Mouse (Mus musculus) hematopoietic stem cell, adult 5-6 weeks (primary cell): ENCODE results near the gene Fam240a. TPM values are rescaled to one million over a fixed set of nuclear protein-coding genes. Genes with fewer than 3 reads are reported as not detected.

Experiments
- ATAC-seq, 2 experiments: fragments of 125-278 bp in 1 of 2; replicated peaks in 1 of 2; 2 replicates each; pipeline ENCODE4 v1.8.0; 2016 to 2017; ENCODE audit warnings: inconsistent platforms in 2 of 2, mild to moderate bottlenecking in 2 of 2, moderate number of reproducible peaks in 2 of 2, low read depth in 1 of 2, moderate TSS enrichment in 1 of 2; ENCODE audit not compliant: low FRiP score in 2 of 2, poor library complexity in 2 of 2, severe bottlenecking in 2 of 2, insufficient read depth in 1 of 2, low TSS enrichment in 1 of 2
- total RNA-seq: library from RNA; stranded (forward); fragments of 172-1452, 232-1000 nt; gene quantifications from 2 replicates; pipeline ENCODE4 v1.2.3, GENCODE M21; 2017

The Fam240a gene
- total RNA-seq, 1 experiment from 2014 or later: not detected

DNA sequence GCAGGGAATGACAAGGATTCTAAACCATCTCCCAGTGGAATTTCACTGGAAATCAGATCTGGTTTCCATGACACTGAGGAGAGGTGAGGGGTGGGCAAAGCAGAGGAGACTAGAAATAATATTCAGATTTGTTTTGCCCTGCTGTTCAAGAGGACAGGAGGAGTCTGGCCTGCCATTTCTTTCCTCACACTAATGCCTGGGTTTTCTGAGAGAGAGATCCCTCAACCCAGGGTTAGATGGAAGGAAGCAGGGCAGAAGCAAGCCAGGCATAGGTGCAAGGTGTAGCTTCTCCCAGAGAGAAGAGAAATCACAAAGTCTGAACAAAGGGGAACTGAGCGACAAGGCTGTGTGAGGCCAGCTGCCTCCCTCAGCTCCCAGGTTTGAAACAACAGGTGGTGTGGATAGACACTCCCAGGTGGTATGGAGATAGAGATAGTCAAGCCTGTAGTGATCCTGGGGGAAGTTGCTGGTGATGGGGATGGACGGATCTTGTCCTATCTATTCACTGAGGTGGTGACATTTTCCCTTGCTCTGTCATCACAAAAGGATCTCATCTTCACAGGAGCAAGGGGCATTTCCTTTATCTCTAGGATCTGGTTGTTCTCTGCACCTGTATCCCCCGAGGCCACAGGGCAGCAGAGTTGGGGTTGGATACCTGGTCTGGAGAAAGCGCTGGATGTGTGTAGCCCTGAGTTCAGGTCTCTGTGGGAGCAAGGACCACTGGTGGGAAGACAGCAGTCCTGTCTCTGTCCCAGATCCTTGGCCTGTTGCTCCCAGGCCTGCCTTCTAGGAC lies 8.6 kb downstream of the Fam240a start:
- ATAC-seq: no peak

DNA sequence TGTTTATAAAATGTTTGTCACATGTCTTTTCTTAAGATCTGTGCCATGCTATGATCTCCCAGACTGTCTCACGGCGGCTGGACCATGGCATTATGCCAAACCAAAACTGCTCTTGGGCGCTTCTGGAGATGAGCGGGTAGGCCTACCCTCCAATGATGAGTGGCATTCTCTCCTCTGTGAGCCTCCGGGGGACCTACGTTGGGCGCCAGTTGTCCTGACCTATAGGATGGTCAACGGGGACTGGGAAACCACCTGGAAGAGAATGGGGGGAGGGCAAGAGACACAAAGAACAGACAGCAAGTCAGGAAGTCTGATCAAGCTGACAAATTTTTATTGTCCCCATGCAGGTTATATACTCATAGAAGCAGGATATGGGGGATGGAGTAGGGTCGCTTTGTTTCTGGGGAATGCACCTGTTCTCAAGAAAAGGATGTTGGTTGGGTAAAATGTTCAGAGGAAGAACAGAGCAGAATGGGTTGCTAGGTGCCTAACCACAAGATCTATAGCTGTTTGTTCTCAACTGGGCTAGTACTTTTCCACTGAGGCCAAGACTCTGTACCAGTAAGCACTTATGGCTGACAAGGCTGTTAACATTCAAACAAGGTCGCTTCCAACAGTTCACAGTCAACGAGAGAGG lies 9.3 kb downstream of the Fam240a start:
- no peak for ATAC-seq

DNA sequence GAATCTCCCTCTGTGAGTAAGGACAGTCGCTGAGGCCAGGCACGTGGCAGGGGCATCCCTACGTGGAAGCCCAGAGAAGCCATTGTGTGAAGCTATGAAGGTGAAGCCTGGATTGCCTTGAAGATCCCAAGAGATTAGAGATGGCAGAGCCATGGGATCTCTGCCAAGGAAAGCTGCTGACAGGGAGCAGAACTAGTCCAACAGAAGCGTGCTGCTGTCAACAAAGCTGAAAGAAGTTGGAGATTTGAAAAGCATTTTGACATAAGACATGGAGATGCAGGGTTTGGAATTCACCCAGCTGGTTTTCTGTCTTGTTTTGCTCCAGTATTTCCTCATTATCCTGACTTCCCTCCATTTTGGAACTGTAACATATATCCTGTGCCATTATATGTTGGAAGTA lies 14.4 kb downstream of the Fam240a start:
- no peak for ATAC-seq

DNA sequence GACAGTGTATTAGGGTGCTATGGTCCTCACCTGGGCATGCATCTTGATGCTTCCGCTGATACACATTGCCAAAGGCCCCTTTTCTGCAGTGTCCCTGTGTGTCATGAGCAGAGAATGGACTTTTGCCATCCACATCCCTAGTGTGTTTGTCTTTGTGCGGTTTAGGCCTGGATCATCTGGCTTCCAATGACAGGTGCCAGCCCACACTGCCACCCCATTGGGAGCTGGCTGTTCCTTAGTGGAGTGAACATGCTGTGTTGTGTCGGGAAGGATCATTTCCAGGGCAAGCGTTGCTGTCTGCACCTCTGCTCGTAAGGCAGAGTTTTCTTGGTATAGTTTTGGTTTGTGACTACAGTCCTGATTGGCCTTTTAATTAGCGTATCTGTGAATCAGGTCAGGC lies 15.5 kb downstream of the Fam240a start:
- no peak for ATAC-seq

DNA sequence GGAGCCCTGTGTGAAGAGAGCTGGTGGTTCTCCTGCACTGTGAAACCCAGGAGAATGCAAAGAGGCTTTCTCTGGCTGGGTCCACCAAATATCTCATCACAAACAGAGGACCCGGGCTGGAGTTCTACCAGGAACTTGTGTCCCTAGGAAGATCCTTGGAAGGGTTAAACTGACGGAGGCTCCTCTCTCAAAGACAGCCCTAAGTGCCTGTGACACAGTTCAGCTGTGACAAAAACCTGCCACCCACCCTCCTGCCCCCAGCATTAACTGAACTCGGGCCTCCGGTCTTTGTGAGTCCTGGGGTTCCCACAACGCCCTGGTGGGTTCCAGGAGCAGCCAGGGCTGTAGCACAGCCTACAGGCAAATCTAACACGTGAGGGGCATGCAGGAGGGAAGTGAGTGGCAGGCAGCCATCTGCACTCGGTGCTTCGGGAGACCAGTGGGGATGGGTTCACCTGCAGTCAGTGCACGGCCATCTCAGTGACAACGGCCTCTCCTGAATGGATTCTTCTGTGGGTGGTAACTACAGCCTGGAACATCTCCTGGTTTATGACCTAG lies 17.1 kb downstream of the Fam240a start:
- no peak for ATAC-seq

DNA sequence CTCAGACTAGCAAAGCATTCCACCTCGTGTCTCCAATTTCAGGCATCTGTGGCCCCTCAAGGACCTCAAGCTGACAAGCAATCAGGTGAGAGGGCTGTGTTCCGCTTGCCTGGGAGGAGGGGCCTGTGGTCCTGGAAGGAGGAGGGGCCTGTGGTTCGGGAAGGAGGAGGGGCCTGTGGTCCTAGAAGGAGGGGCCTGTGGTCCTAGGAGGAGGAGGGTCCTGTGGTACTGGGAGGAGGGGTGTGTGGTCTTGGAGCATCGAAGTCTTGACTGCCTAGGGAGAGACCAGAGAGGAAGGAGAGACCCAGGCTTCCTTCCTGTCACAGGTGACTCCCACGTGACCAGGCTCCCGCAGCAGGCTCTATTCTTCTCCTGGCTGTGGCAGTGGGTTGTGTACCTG lies 20.1 kb downstream of the Fam240a start:
- ATAC-seq: peak; percentile 80 to 82

DNA sequence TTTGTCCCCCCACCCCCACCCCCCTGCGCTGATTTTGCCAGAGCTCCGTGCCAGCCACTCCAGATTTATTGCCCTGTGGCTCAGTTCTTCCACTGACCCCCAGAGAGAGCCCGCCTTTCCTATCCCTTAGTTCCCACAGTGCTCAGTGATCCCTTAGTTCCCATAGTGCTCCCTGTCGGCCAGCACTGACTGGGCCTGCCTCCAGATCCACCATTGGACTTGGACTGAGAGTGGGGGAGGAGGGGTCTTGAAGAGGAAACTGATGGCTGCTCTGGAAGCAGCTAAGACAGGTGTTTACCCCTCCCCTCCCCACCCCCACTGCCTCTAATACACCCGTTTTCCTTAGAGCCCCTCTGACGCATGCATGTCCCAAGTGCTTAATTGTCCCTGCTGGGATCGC lies 20.7 kb downstream of the Fam240a start:
- ATAC-seq: no peak

DNA sequence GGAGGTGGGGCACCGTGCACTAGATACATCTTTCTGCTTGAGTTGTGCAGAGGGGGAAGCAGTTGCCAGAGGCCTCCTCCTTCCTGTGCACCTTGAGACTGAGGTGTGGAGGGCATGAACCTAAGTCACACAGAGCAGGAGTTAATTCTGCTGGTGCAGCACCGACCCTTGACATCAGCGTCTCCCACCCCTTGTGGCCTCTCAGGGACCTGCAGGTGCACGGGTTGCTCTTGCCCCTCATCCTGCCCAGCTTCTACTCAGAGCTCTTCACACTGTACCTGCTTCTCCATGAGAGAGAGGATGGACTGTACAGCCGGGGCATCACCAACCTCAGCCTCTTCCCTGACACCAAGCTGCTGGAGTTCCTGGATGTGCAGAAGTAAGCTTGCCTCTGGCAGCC lies 21.2 kb downstream of the Fam240a start:
- ATAC-seq: no peak

DNA sequence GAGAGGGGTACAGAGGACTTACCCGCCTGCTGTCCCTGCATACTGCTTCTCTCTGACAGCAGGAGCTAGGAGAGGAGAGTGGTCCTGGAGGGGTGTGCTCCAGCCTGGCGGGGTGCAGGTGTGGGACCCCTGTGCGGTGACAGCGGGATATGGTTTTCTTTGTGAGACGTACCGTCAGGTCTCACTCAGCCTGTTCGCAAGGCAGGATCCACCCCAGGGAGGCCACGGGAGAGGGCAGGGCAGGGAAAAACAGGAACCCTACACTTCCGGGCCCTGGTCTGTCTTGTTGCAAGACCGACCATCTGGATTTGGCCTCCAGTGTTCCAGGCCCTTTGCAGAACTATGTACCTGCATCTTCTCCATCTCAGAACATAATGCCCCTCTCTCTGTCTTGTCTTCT lies 23.2 kb downstream of the Fam240a start:
- ATAC-seq: no peak

DNA sequence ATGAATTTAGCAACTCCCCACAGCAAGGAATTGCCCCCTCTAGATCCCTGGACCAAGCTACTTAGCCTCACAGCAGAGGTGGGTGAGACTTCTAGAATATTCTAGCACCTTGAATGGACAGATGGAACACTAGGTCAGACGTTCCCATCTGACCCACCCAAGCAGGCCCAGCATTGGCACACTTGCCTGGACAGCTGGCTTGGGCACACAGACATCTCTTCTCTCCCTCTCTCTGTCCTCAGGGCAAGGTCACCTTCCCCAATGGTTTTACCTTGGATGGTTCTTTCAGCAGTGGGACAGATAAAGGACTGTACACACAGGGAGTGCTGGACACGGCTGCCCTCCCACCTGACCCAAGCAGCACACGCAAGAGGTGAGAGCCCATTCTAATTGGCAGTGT lies 24.1 kb downstream of the Fam240a start:
- ATAC-seq: no peak

DNA sequence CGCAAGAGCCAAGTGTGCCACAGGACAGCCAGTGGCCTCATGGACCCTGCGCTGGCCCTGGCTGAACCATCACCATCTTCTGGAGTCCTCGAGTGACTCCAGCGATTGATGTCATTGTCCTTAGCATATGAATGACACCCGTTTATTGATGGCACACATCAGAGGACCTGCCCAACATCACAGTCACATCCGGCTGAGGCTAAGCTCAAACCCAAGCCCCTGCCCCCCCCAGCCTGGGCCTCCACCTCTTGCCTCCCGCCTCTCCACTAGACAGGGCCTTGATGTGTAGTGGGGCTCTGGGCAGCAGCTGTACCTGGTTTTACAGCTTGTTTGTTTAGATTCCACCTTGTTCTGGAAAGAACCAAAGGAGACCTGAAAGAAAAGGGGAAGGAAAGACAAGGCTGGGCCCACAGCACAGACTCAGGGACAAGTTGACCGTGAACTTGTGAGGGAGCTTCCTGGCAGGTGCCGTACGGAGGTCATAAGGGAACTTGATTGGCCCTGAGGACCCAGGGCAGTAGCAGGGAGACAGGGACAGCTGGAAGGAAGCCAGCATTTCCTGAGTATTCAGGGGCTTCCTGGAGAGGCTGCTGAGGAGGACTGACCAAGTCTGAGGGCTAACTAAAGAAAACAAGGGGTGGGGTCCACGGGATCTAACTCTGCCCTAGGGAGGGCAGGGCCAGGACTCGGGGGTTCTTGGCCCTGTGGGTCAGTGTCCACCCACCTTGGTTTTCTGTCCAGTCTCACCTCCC lies 25.4 kb downstream of the Fam240a start:
- peak; percentile 58 to 64 for ATAC-seq

DNA sequence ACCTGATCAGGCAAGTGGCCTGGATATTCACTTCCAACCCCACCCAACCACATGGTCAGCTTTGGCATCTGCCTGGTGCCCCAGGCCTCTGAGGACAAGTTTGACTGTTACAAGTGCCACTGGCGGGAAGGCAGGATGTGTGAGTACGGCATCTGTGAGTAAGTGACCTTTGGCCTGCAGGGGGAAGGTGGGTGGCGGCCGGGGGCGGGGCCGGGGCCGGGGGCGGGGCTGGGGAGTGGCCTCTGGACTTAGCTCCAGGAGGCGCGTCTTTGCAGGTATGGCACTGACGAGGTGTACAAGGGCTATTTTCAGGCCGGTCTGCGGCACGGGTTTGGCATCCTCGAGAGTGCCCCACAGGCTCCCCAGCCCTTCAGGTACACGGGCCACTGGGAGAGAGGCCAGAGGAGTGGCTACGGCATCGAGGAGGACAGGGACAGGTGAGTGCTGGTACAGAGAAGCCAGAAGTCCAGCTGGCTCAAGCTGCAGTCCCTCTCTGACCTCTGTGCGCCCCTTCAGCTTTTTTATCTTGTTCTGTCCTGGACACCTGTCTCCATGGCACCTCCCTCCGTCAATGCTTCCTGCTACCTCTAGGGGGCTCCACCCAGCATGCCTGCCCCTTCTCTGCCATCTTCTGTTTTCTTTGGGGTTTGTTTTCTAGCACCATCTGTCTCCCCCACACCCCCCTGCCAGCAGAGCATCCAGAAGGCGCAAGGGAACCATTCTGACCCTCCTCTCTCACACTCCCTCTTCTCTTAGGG lies 26.5 kb downstream of the Fam240a start:
- ATAC-seq: no peak

DNA sequence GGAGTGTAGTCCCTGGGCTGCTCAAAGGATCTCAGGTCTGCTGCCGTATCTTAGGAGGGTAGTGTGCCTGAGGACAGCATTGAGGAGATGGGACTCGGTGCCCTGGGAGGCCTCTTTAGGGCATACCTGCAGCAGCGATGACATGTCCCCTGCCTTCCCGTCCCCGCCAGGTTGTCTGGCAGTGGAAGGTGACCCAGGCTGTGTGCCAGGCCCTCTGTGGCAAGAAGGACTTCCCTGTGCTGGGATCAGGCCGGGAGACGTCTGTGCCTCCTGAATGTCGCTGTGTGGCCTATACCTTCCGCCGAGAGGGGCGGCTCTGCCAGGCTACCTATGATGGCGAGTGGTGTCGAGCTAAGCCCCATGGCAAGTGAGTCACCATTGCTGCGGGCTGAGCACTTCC lies 27.7 kb downstream of the Fam240a start:
- no peak for ATAC-seq

DNA sequence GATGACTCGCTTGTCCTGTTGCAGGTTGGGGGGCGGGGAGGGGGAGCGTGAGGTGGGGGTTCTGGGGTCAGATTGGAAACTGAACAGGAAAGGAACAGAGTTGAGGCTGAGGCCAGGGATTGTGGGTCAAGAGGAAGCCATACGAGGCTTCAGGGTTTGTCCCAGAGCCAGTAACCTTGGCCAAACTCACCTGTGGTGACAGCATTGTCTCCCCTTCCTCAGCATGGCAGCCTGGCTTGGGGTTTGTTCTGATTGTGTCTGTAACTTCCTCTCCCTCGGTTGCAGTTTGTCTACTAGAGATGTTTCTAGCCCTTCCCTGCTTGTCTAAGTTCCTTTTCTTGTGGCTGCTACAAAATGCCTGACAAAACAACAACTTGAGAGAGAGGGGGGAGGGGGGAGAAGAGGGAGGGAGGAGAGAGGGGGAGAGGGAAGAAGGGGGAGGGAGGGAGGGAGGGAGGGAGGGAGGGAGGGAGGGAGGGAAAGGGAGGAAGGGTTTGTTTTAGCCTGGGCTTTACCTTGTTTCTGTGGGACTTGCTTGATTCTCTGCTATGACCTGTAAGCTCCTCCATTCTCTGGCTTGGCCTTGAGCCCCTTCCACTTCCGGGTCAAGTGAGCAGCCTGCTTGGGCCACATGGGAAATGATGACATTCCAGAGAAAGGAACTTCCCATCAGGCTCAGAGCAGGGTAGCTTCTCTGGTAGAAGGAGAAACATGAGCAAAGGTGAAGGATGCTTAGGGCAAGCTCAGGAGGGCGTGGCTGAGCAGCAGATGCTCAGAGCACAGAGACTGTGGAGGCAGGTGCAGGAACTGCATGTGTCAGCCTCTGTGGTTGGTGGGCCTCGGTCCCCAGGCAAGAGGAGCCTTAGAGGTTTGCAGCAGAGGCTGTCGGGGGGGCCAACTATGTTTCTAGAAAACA lies 29.0 kb downstream of the Fam240a start:
- no peak for ATAC-seq

DNA sequence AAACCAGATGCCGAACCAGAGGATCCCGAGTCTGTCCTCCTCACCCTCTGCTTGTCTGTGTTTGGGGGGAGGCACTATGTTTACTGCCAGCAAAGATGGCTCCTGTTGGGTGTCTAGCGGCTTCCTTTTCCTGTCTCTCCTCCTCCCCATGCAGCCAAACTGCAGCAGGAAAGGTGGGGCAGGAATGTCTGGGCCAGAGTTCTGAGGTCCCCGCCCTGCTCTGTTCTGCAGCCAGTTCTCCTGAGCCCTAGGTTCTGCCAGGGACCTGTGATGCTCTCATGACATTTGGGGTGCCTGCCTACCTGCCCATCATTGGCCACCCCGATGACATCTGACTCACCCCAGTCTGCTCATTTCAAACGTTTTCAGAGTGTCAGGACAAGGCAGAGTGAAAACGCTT lies 34.7 kb downstream of the Fam240a start:
- ATAC-seq: no peak

DNA sequence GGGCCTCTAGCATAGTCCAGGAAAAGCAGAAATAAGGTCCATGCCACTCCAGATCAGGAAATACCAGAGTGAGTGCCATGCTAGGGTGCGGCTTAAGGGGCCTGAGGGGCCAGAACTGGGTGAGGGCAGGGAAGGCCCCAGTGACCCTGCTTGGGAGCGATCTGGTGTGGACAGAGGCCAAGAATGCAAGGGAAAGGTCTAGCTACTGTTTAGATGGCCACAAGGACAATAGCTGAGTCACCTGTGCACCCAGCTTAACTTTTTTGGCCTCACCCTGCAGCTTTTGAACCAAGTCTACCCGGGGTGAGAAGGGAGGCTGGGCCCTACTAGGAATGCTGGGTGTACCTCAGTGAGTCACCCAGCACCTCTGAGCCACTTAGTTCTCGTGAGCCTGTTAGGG lies 35.9 kb downstream of the Fam240a start:
- no peak for ATAC-seq
